Mouse (Mus musculus) lung, embryonic 15.5 days (tissue): ENCODE data around the gene Rgs6. TPM values are rescaled to one million over a fixed set of nuclear protein-coding genes. Genes with fewer than 3 reads are reported as not detected.
A peak's percentile ranks its signal among the peaks of the same experiment; 100 is the strongest.

Experiments used
- ATAC-seq: fragments of 200-750 bp; cut with Nextera tagmentation; 2 replicates; pipeline ENCODE4 v1.8.0; 2017; ENCODE audit warnings: moderate number of reproducible peaks, borderline replicate concordance; ENCODE audit not compliant: low FRiP score, low TSS enrichment; ENCODE audit errors: extremely low read depth
- H3K27ac ChIP-seq: fragments of 300-500 bp; sonication (generic); 2 replicates; pipeline ENCODE4 v1.5.1; 2015; ENCODE audit warnings: moderate library complexity, mild to moderate bottlenecking, inconsistent platforms
- H3K27me3 ChIP-seq: fragments of 300-500 bp; sonication (generic); 2 replicates; pipeline ENCODE4 v1.6.1; 2015; ENCODE audit warnings: inconsistent platforms
- H3K36me3 ChIP-seq: fragments of 300-500 bp; sonication (generic); 2 replicates; pipeline ENCODE4 v1.6.1; 2015; ENCODE audit warnings: inconsistent platforms
- H3K4me1 ChIP-seq: fragments of 300-500 bp; sonication (generic); 2 replicates; pipeline ENCODE4 v1.6.1; 2015; ENCODE audit warnings: inconsistent platforms
- H3K4me2 ChIP-seq: fragments of 300-500 bp; sonication (generic); 2 replicates; pipeline ENCODE4 v1.6.1; 2015; ENCODE audit warnings: inconsistent platforms, mild to moderate bottlenecking, moderate library complexity
- H3K4me3 ChIP-seq: fragments of 300-500 bp; sonication (generic); 2 replicates; pipeline ENCODE4 v1.5.1; 2015; ENCODE audit warnings: mild to moderate bottlenecking, inconsistent platforms
- H3K9ac ChIP-seq: fragments of 300-500 bp; sonication (generic); 2 replicates; pipeline ENCODE4 v1.6.1; 2015; ENCODE audit warnings: inconsistent platforms
- H3K9me3 ChIP-seq: fragments of 300-500 bp; sonication (generic); 2 replicates; pipeline ENCODE4 v1.6.1; 2016; ENCODE audit warnings: inconsistent platforms
- WGBS: fragments of 180-500 bp; shearing (Covaris S2); methylation state at CpG from one replicate; pipeline ENCODE4 v1.1.7; 2015; 5-methylcytosine and 5-hydroxymethylcytosine counted together
- polyA plus RNA-seq: library from polyadenylated mRNA; unstranded; fragments of >200 nt; fragmentation: Nextera tagmentation; extraction: Ambion mirVana; gene quantifications from 2 replicates; pipeline ENCODE4 v1.2.1, GENCODE M21; 2015

The Rgs6 gene
- polyA plus RNA-seq, 1 experiment from 2014 or later = 4.0 TPM

GRCm38 (mm10) chr12:82946507-82946906 lies 358.4 kb downstream of the Rgs6 start:
- Histone ChIP-seq H3K9ac (no peak overlapping the region), H3K4me3 (no peak overlapping the region), H3K4me2 (no peak overlapping the region; the same call in 1 of the 2 replicates), H3K27me3 (no peaks in the 10 kb centered on the region), H3K27ac (no peak overlapping the region), H3K4me1 (0 out of 2 replicates have a peak, but pooled peaks cover 2% of the 10 kb centered on the region), H3K9me3 (no peaks in the 10 kb centered on the region), H3K36me3 (no peaks in the 10 kb centered on the region)
- ATAC-seq = no peak
- WGBS = 9% methylated on average over 5 of the region's 5 CpGs

GRCm38 (mm10) chr12:82961111-82961510 lies 373.0 kb downstream of the Rgs6 start:
- ATAC-seq = no peak
- H3K27me3 ChIP-seq = no peaks in the 10 kb centered on the region
- no peaks in the 10 kb centered on the region for H3K36me3 ChIP-seq
- WGBS = 75% methylated on average over 9 of the region's 9 CpGs
- no peak overlapping the region for H3K4me3 ChIP-seq
- H3K9me3 ChIP-seq = no peaks in the 10 kb centered on the region
- peaks cover 16% of the 10 kb centered on the region for H3K4me1 ChIP-seq
- no peak overlapping the region for H3K27ac ChIP-seq
- no peak overlapping the region for H3K9ac ChIP-seq
- no peak overlapping the region for H3K4me2 ChIP-seq

DNA sequence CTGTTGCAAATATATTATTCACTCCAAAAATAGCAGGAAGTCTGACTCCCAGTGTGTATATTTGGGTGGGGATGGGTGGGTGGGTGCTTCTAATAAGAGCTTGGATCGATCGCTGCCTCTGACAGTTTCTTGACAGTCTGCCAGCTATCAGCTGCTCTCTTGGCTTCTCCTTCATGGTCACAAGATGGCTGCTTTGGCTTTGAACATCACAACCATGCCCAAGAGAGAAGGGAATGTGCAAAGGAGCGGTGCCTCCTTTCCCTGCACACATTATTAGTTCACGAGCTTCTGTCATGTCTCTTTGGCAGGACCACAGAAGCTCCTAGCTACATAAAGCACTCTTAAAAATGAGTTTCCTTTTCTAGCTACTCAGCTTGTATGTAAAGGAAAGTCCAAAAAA lies 373.8 kb downstream of the Rgs6 start:
- peak; percentile 67; the same call in 1 of the 2 replicates for ATAC-seq
- Histone ChIP-seq H3K4me3 (no peak overlapping the region), H3K27me3 (no peaks in the 10 kb centered on the region), H3K9ac (no peak overlapping the region), H3K9me3 (no peaks in the 10 kb centered on the region), H3K27ac (no peak overlapping the region), H3K4me1 (peaks cover 16% of the 10 kb centered on the region), H3K4me2 (no peak overlapping the region), H3K36me3 (no peaks in the 10 kb centered on the region)
- WGBS = 50% methylated on average over 4 of the region's 4 CpGs

GRCm38 (mm10) chr12:82970521-82971105 lies 382.5 kb downstream of the Rgs6 start:
- Histone ChIP-seq H3K9me3 (no peaks in the 10 kb centered on the region), H3K36me3 (no peaks in the 10 kb centered on the region), H3K27ac (no peak overlapping the region), H3K9ac (no peak overlapping the region), H3K4me3 (no peak overlapping the region), H3K4me1 (no peaks in the 10 kb centered on the region), H3K27me3 (no peaks in the 10 kb centered on the region), H3K4me2 (no peak overlapping the region)
- WGBS = 86% methylated on average over 4 of the region's 4 CpGs
- ATAC-seq = no peak

GRCm38 (mm10) chr12:82971176-82971575 lies 383.1 kb downstream of the Rgs6 start:
- H3K27ac ChIP-seq = no peak overlapping the region
- no peak overlapping the region for H3K4me3 ChIP-seq
- ATAC-seq = no peak
- no peaks in the 10 kb centered on the region for H3K4me1 ChIP-seq
- 53% methylated on average over 1 of the region's 1 CpGs for WGBS
- H3K27me3 ChIP-seq = no peaks in the 10 kb centered on the region
- no peak overlapping the region for H3K4me2 ChIP-seq
- H3K9ac ChIP-seq = no peak overlapping the region
- H3K9me3 ChIP-seq = no peaks in the 10 kb centered on the region
- no peaks in the 10 kb centered on the region for H3K36me3 ChIP-seq

DNA sequence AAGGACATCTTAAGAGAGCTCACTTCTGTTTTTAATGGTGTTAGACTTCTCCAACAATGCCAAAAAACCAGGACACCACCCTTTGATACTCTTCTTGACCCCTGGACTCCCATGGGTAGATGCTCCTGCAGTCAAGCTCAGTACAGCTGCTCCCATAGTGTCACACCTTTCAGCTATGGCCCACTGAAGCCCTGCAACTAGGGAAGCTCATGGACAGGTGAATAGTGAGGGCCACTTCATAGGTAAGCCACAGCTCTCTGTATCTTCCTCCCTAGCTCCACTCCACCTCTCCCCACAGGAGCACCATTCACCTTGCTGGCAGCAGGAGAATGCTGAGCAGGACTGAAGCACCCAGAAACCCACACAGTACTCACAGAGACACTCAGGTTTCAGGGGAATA lies 384.6 kb downstream of the Rgs6 start:
- H3K27me3 ChIP-seq = no peaks in the 10 kb centered on the region
- no peak overlapping the region for H3K9ac ChIP-seq
- no peak overlapping the region for H3K27ac ChIP-seq
- H3K4me1 ChIP-seq = no peaks in the 10 kb centered on the region
- H3K36me3 ChIP-seq = no peaks in the 10 kb centered on the region
- ATAC-seq = no peak
- no peak overlapping the region for H3K4me3 ChIP-seq
- H3K4me2 ChIP-seq = no peak overlapping the region
- H3K9me3 ChIP-seq = no peaks in the 10 kb centered on the region

- Histone ChIP-seq H3K36me3 (no peaks in the 10 kb centered on the region), H3K4me1 (no peaks in the 10 kb centered on the region), H3K4me2 (no peak overlapping the region), H3K27me3 (no peaks in the 10 kb centered on the region), H3K9ac (no peak overlapping the region), H3K27ac (no peak overlapping the region), H3K4me3 (no peak overlapping the region), H3K9me3 (no peaks in the 10 kb centered on the region)
- WGBS = 88% methylated on average over 3 of the region's 3 CpGs
- ATAC-seq = no peak
Observed at GRCm38 (mm10) chr12:82973771-82974170, 385.7 kb downstream of the Rgs6 start.

DNA sequence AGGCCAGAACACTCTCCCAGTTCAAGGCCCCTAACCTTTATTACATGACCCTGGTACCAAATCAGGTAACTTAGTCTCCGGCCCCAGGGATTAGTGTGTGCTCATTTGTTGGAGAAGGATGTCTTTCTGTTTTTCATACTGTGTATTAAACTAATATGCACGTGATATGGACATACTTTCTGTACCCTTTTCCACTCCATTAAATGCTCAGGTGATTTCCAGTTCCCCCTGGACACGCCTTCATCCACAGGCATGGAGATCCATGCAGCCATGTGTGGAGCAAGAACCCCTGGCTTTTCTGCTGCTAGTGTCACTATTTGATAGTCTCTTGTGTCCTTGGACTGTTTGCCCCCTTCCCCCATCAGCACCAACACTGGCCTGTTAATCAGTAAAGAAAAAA lies 390.2 kb downstream of the Rgs6 start:
- WGBS = 80% methylated on average over 3 of the region's 3 CpGs
- H3K4me1 ChIP-seq = no peaks in the 10 kb centered on the region
- H3K36me3 ChIP-seq = no peaks in the 10 kb centered on the region
- no peak overlapping the region for H3K9ac ChIP-seq
- no peak overlapping the region for H3K4me2 ChIP-seq
- H3K27ac ChIP-seq = no peak overlapping the region
- H3K27me3 ChIP-seq = no peaks in the 10 kb centered on the region
- no peaks in the 10 kb centered on the region for H3K9me3 ChIP-seq
- H3K4me3 ChIP-seq = no peak overlapping the region
- no peak for ATAC-seq

DNA sequence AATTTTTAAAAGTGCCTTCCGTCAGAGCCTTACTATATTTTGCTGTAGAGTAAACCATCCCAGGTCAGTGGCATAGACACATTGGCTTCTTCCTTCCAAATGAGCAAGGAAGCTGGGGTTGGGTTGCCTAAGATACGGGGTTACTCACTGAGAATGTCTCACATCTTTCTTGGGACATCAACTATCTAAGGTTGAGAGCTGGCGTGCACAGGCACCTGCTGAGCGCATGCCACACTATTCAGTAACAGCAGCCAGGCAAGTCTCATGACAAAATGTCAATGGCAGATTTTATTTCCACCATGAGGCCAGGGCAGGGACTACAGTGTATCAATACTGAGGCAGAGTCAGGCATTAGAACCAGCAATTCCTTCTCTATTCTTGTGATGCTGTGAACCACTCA lies 394.6 kb downstream of the Rgs6 start:
- no peak for ATAC-seq
- WGBS = 84% methylated on average over 4 of the region's 4 CpGs

GRCm38 (mm10) chr12:82985300-82985699 lies 397.2 kb downstream of the Rgs6 start:
- 44% methylated on average over 8 of the region's 8 CpGs for WGBS
- Histone ChIP-seq H3K9ac (no peak overlapping the region), H3K4me3 (no peak overlapping the region), H3K4me1 (0 out of 2 replicates have a peak, but pooled peaks cover 3% of the 10 kb centered on the region), H3K4me2 (no peak overlapping the region), H3K36me3 (no peaks in the 10 kb centered on the region), H3K27ac (no peak overlapping the region), H3K9me3 (no peaks in the 10 kb centered on the region), H3K27me3 (no peaks in the 10 kb centered on the region)
- no peak for ATAC-seq

More for the DNA sequence above, 394.6 kb downstream of the Rgs6 start:
- H3K27ac ChIP-seq = no peak overlapping the region
- H3K27me3 ChIP-seq = no peaks in the 10 kb centered on the region
- H3K4me3 ChIP-seq = no peak overlapping the region
- no peaks in the 10 kb centered on the region for H3K36me3 ChIP-seq
- no peak overlapping the region for H3K4me2 ChIP-seq
- H3K4me1 ChIP-seq = no peaks in the 10 kb centered on the region
- H3K9ac ChIP-seq = no peak overlapping the region
- no peaks in the 10 kb centered on the region for H3K9me3 ChIP-seq

- Histone ChIP-seq H3K27me3 (no peaks in the 10 kb centered on the region), H3K27ac (no peak overlapping the region), H3K4me2 (no peak overlapping the region), H3K4me3 (no peak overlapping the region), H3K36me3 (no peaks in the 10 kb centered on the region), H3K4me1 (0 out of 2 replicates have a peak, but pooled peaks cover 3% of the 10 kb centered on the region), H3K9ac (no peak overlapping the region), H3K9me3 (no peaks in the 10 kb centered on the region)
- ATAC-seq = no peak
- WGBS = 72% methylated on average over 1 of the region's 1 CpGs
Observed at GRCm38 (mm10) chr12:82987661-82988060, 399.6 kb downstream of the Rgs6 start.

- no peaks in the 10 kb centered on the region for H3K27me3 ChIP-seq
- no peak overlapping the region for H3K27ac ChIP-seq
- no peaks in the 10 kb centered on the region for H3K4me1 ChIP-seq
- ATAC-seq = no peak
- no peaks in the 10 kb centered on the region for H3K36me3 ChIP-seq
- no peaks in the 10 kb centered on the region for H3K9me3 ChIP-seq
- WGBS = 41% methylated on average over 4 of the region's 4 CpGs
- H3K4me3 ChIP-seq = no peak overlapping the region
- H3K4me2 ChIP-seq = no peak overlapping the region
- H3K9ac ChIP-seq = no peak overlapping the region
Observed at GRCm38 (mm10) chr12:82993905-82994304, 405.8 kb downstream of the Rgs6 start.

DNA sequence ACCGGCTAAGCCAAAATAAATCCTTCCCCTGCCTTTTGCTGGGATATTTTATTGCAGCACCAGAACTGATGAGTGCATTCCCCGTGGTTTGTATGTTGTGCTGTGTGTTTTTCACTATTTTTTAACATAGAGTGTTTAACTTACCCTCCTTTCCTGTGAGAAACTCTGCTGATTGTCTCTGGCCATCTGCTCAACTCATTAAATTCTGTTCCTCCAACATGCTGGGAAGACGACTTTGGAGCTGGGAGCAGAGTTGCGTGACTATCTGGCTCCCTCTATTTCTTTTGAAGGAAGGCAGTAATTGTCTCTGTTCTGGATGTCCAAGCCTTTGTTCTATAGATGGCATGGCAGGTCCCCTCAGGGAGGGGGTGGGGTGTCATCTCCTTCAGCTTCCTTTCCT lies 408.7 kb downstream of the Rgs6 start:
- Histone ChIP-seq H3K4me1 (no peaks in the 10 kb centered on the region), H3K9me3 (no peaks in the 10 kb centered on the region), H3K4me3 (no peak overlapping the region), H3K36me3 (no peaks in the 10 kb centered on the region), H3K27ac (no peak overlapping the region), H3K27me3 (no peaks in the 10 kb centered on the region), H3K4me2 (no peak overlapping the region), H3K9ac (no peak overlapping the region)
- 46% methylated on average over 4 of the region's 4 CpGs for WGBS
- ATAC-seq = no peak
